Mouse (Mus musculus): ENCODE measurements around the gene Barhl2. TPM values are rescaled to one million over a fixed set of nuclear protein-coding genes. Genes with fewer than 3 reads are reported as not detected.

Barhl2 gene
- polyA plus RNA-seq, 1 experiment, result 0.34 TPM

- no peak overlapping the region for H3K9ac ChIP-seq (ENCODE audit: low read depth, poor library complexity, severe bottlenecking)
- H3K36me3 ChIP-seq (ENCODE audit: control insufficient read depth, insufficient read depth, low read length, poor library complexity, severe bottlenecking), result no peaks in the 10 kb centered on the region
- no peaks in the 10 kb centered on the region for H3K9me3 ChIP-seq (replicated peaks; ENCODE audit: control insufficient read depth, insufficient read depth, low read length, poor library complexity, severe bottlenecking)
- TF ChIP-seq CTCF (IDR thresholded peaks at IDR 0.05; ENCODE audit: low read depth, low read length) (no peak), POLR2A (IDR thresholded peaks at IDR 0.05; ENCODE audit: insufficient read depth, low read length) (no peak)
- H3K27me3 ChIP-seq (ENCODE audit: control insufficient read depth, insufficient read depth, low read length, poor library complexity, severe bottlenecking), result no peaks in the 10 kb centered on the region
- no peak overlapping the region for H3K27ac ChIP-seq (ENCODE audit: insufficient read depth, low read length)
- no peak overlapping the region for H3K4me3 ChIP-seq (ENCODE audit: low read depth, low read length)
- no peaks in the 10 kb centered on the region for H3K4me1 ChIP-seq (ENCODE audit: control insufficient read depth, insufficient read depth, low read length)
Measured at GRCm38 (mm10) chr5:106402761-106403160, 55.2 kb downstream of the Barhl2 start.

Other genes with a start within 250 kb of the Barhl2 start
- gene Gm17304, start 150.9 kb upstream of the Barhl2 start, polyA plus RNA-seq (2011; ENCODE audit: insufficient read depth, insufficient read length, low read depth, missing spikeins), result not detected in 2 replicates
- gene Zfp644, start 239.1 kb upstream of the Barhl2 start, polyA plus RNA-seq (2011; ENCODE audit: insufficient read depth, insufficient read length, low read depth, missing spikeins), result 87.2 and 92.0 TPM in 2 replicates